Mouse (Mus musculus): ENCODE measurements around the gene Cytip. TPM values are rescaled to one million over a fixed set of nuclear protein-coding genes. Genes with fewer than 3 reads are reported as not detected.

Cytip gene
- polyA plus RNA-seq, 1 experiment from 2014 or later: 1.9 TPM

Other genes starting within 250 kb of the Cytip start
- gene Galnt5, start 197.6 kb downstream of the Cytip start, polyA plus RNA-seq (2016; fragmentation: Nextera tagmentation; extraction: Ambion mirVana): 0.04 and 0.14 TPM in 2 replicates
- not detected in 2 replicates for gene Ermn, start 142.7 kb downstream of the Cytip start, polyA plus RNA-seq (2016; fragmentation: Nextera tagmentation; extraction: Ambion mirVana)
- gene Acvr1c, start 162.4 kb upstream of the Cytip start, polyA plus RNA-seq (2016; fragmentation: Nextera tagmentation; extraction: Ambion mirVana): 0.02 and 0.05 TPM in 2 replicates

Measured in liver, embryonic 12.5 days (tissue).